Mouse (Mus musculus) MEL (cell line): ENCODE measurements around the gene Strbp. TPM values are rescaled to one million over a fixed set of nuclear protein-coding genes. Genes with fewer than 3 reads are reported as not detected.
A peak's percentile ranks its signal among the peaks of the same experiment; 100 is the strongest.

Source experiments
- DNase-seq: peaks from one replicate; pipeline ENCODE4 v3.0.0; 2011; ENCODE audit warnings: low read depth, low spot score
- H3K27ac ChIP-seq: 2 replicates; pipeline ENCODE4 v1.5.1; 2012; ENCODE audit warnings: low read depth, mild to moderate bottlenecking, control low read depth, low read length, moderate library complexity; ENCODE audit not compliant: control insufficient read depth
- H3K27me3 ChIP-seq, 2 experiments: fragments of 150-350 bp in 1 of 2; sonication (generic) in 1 of 2; 2 replicates each; pipeline ENCODE4 v1.6.1; 2012; ENCODE audit warnings: low read length in 2 of 2, mild to moderate bottlenecking in 2 of 2, improper control_type of control experiment in 1 of 2, moderate library complexity in 1 of 2; ENCODE audit not compliant: insufficient read depth in 2 of 2, control insufficient read depth in 1 of 2
- H3K36me3 ChIP-seq, 2 experiments: 2 replicates each; pipeline ENCODE4 v1.6.1; 2012 to 2014; ENCODE audit warnings: low read length in 2 of 2, improper control_type of control experiment in 1 of 2, inconsistent platforms in 1 of 2, mild to moderate bottlenecking in 1 of 2; ENCODE audit not compliant: insufficient read depth in 2 of 2, control insufficient read depth in 1 of 2
- H3K4me1 ChIP-seq, 2 experiments: fragments of 150-350 bp in 1 of 2; sonication (generic) in 1 of 2; 2 replicates each; pipeline ENCODE4 v1.6.1; 2012; ENCODE audit warnings: low read length in 2 of 2, improper control_type of control experiment in 1 of 2, mild to moderate bottlenecking in 1 of 2; ENCODE audit not compliant: insufficient read depth in 2 of 2, control insufficient read depth in 1 of 2
- H3K4me3 ChIP-seq, 2 experiments: fragments of 150-350 bp in 1 of 2; sonication (generic) in 1 of 2; 2 replicates each; pipeline ENCODE4 v1.5.1; 2012; ENCODE audit warnings: low read depth in 2 of 2, low read length in 2 of 2, mild to moderate bottlenecking in 2 of 2, moderate library complexity in 2 of 2, control low read depth in 1 of 2, improper control_type of control experiment in 1 of 2; ENCODE audit not compliant: control insufficient read depth in 1 of 2, insufficient read depth in 1 of 2
- H3K79me2 ChIP-seq: 2 replicates; pipeline ENCODE4 v1.6.1; 2012; ENCODE audit warnings: mild to moderate bottlenecking, low read length, moderate library complexity; ENCODE audit not compliant: control insufficient read depth, poor library complexity, insufficient read depth
- H3K9ac ChIP-seq: 2 replicates; pipeline ENCODE4 v1.6.1; 2012; ENCODE audit warnings: low read depth, mild to moderate bottlenecking, control low read depth, low read length, moderate library complexity; ENCODE audit not compliant: control insufficient read depth, poor library complexity, severe bottlenecking
- H3K9me3 ChIP-seq: fragments of 150-350 bp; sonication (generic); replicated peaks from 2 replicates; pipeline ENCODE4 v1.6.1; 2012; ENCODE audit warnings: mild to moderate bottlenecking, low read length, improper control_type of control experiment, moderate library complexity; ENCODE audit not compliant: insufficient read depth
- BHLHE40 ChIP-seq: IDR thresholded peaks from 2 replicates; pipeline ENCODE4 v1.6.1; 2012; ENCODE audit warnings: low read depth, mild to moderate bottlenecking, inconsistent platforms, low read length, improper control_type of control experiment, borderline replicate concordance
- CHD1 ChIP-seq: IDR thresholded peaks from 2 replicates; pipeline ENCODE4 v1.6.1; 2012; ENCODE audit warnings: low read depth, mild to moderate bottlenecking, inconsistent platforms, low read length, improper control_type of control experiment
- CHD2 ChIP-seq: IDR thresholded peaks from 2 replicates; pipeline ENCODE4 v1.6.1; 2011; ENCODE audit warnings: low read length, improper control_type of control experiment
- CTCF ChIP-seq, 3 experiments: IDR thresholded peaks in 2 of 3; conservative IDR thresholded peaks in 1 of 3; 2 replicates each; pipeline ENCODE4 v1.5.1; 2011 to 2012; ENCODE audit warnings: low read length in 3 of 3, low read depth in 2 of 3, mild to moderate bottlenecking in 2 of 3, improper control_type of control experiment in 1 of 3, inconsistent platforms in 1 of 3, mixed read lengths in 1 of 3, moderate library complexity in 1 of 3; ENCODE audit not compliant: control insufficient read depth in 1 of 3, insufficient read depth in 1 of 3, poor library complexity in 1 of 3, severe bottlenecking in 1 of 3
- E2F4 ChIP-seq: IDR thresholded peaks from 2 replicates; pipeline ENCODE4 v1.6.1; 2011; ENCODE audit warnings: low read depth, low read length, improper control_type of control experiment, borderline replicate concordance
- ELF1 ChIP-seq: IDR thresholded peaks from 2 replicates; pipeline ENCODE4 v1.6.1; 2014; ENCODE audit warnings: low read depth, mild to moderate bottlenecking, inconsistent platforms, low read length, improper control_type of control experiment, moderate library complexity
- EP300 ChIP-seq, 2 experiments: IDR thresholded peaks; 2 replicates each; pipeline ENCODE4 v1.6.1; 2011; ENCODE audit warnings: improper control_type of control experiment in 2 of 2, low read length in 2 of 2, low read depth in 1 of 2, mild to moderate bottlenecking in 1 of 2
- ETS1 ChIP-seq: IDR thresholded peaks from 2 replicates; pipeline ENCODE4 v1.6.1; 2012; ENCODE audit warnings: low read depth, mild to moderate bottlenecking, inconsistent platforms, low read length, improper control_type of control experiment, moderate library complexity
- GABPA ChIP-seq: IDR thresholded peaks from 2 replicates; pipeline ENCODE4 v1.6.1; 2012; ENCODE audit warnings: low read depth, mild to moderate bottlenecking, inconsistent platforms, low read length, improper control_type of control experiment, moderate library complexity
- GATA1 ChIP-seq: IDR thresholded peaks from 2 replicates; pipeline ENCODE4 v1.6.1; 2011; ENCODE audit warnings: low read depth, low read length, improper control_type of control experiment
- HCFC1 ChIP-seq: IDR thresholded peaks from 2 replicates; pipeline ENCODE4 v1.6.1; 2012; ENCODE audit warnings: low read depth, mild to moderate bottlenecking, inconsistent platforms, low read length, improper control_type of control experiment, moderate library complexity
- JUND ChIP-seq: IDR thresholded peaks from 2 replicates; pipeline ENCODE4 v1.6.1; 2011; ENCODE audit warnings: low read depth, mild to moderate bottlenecking, improper control_type of control experiment, low read length
- KAT2A ChIP-seq: conservative IDR thresholded peaks from 2 replicates; pipeline ENCODE4 v1.6.1; 2012; ENCODE audit warnings: low read depth, low read length, improper control_type of control experiment, inconsistent platforms
- MAFK ChIP-seq: IDR thresholded peaks from 2 replicates; pipeline ENCODE4 v1.6.1; 2011; ENCODE audit warnings: low read depth, mild to moderate bottlenecking, low read length, improper control_type of control experiment, borderline replicate concordance
- MAX ChIP-seq: IDR thresholded peaks from 2 replicates; pipeline ENCODE4 v1.6.1; 2011; ENCODE audit warnings: low read length, improper control_type of control experiment
- MAZ ChIP-seq: IDR thresholded peaks from 2 replicates; pipeline ENCODE4 v1.6.1; 2012; ENCODE audit warnings: low read depth, mild to moderate bottlenecking, inconsistent platforms, low read length, improper control_type of control experiment
- MEF2A ChIP-seq: IDR thresholded peaks from 2 replicates; pipeline ENCODE4 v1.6.1; 2014; ENCODE audit warnings: low read depth, mild to moderate bottlenecking, inconsistent platforms, low read length, improper control_type of control experiment; ENCODE audit not compliant: poor library complexity, insufficient replicate concordance, severe bottlenecking; ENCODE audit errors: extremely low read depth
- MXI1 ChIP-seq: IDR thresholded peaks from 2 replicates; pipeline ENCODE4 v1.6.1; 2011; ENCODE audit warnings: mild to moderate bottlenecking, low read depth, low read length, improper control_type of control experiment
- MYB ChIP-seq: IDR thresholded peaks from 2 replicates; pipeline ENCODE4 v1.6.1; 2011; ENCODE audit warnings: mild to moderate bottlenecking, low read depth, low read length, improper control_type of control experiment
- MYC ChIP-seq: IDR thresholded peaks from 2 replicates; pipeline ENCODE4 v1.6.1; 2011; ENCODE audit warnings: low read depth, mild to moderate bottlenecking, low read length, improper control_type of control experiment, moderate library complexity
- NELFE ChIP-seq: IDR thresholded peaks from 2 replicates; pipeline ENCODE4 v1.6.1; 2011; ENCODE audit warnings: low read depth, low read length, improper control_type of control experiment
- NRF1 ChIP-seq: IDR thresholded peaks from 2 replicates; pipeline ENCODE4 v1.6.1; 2014; ENCODE audit warnings: low read depth, mild to moderate bottlenecking, inconsistent platforms, low read length, improper control_type of control experiment, moderate library complexity; ENCODE audit not compliant: poor library complexity, insufficient read depth, severe bottlenecking
- POLR2A ChIP-seq, 2 experiments: IDR thresholded peaks; 2 replicates each; pipeline ENCODE4 v1.6.1; 2011 to 2012; ENCODE audit warnings: low read length in 2 of 2, mild to moderate bottlenecking in 2 of 2, control low read depth in 1 of 2, improper control_type of control experiment in 1 of 2, low read depth in 1 of 2, moderate library complexity in 1 of 2; ENCODE audit not compliant: control insufficient read depth in 1 of 2, insufficient read depth in 1 of 2, poor library complexity in 1 of 2
- POLR2AphosphoS2 ChIP-seq: IDR thresholded peaks from 2 replicates; pipeline ENCODE4 v1.6.1; 2011; ENCODE audit warnings: low read length, improper control_type of control experiment
- POLR2AphosphoS5 ChIP-seq: IDR thresholded peaks from 2 replicates; pipeline ENCODE4 v1.6.1; 2012; ENCODE audit warnings: low read depth, borderline replicate concordance, mild to moderate bottlenecking, inconsistent platforms, low read length, moderate library complexity, mixed read lengths
- RAD21 ChIP-seq: IDR thresholded peaks from 2 replicates; pipeline ENCODE4 v1.6.1; 2011; ENCODE audit warnings: mild to moderate bottlenecking, low read depth, low read length, improper control_type of control experiment
- RCOR1 ChIP-seq: IDR thresholded peaks from 2 replicates; pipeline ENCODE4 v1.6.1; 2012; ENCODE audit warnings: low read depth, mild to moderate bottlenecking, inconsistent platforms, low read length, improper control_type of control experiment
- SIN3A ChIP-seq: IDR thresholded peaks from 2 replicates; pipeline ENCODE4 v1.6.1; 2012; ENCODE audit warnings: low read length, improper control_type of control experiment, inconsistent platforms
- SMC3 ChIP-seq: IDR thresholded peaks from 2 replicates; pipeline ENCODE4 v1.6.1; 2011; ENCODE audit warnings: low read depth, low read length, improper control_type of control experiment
- TAL1 ChIP-seq: IDR thresholded peaks from 2 replicates; pipeline ENCODE4 v1.6.1; 2012; ENCODE audit warnings: mild to moderate bottlenecking, inconsistent platforms, low read length, moderate library complexity, mixed read lengths
- TBP ChIP-seq: IDR thresholded peaks from 2 replicates; pipeline ENCODE4 v1.8.0; 2011; ENCODE audit warnings: low read depth, low read length, improper control_type of control experiment
- TCF12 ChIP-seq: IDR thresholded peaks from 2 replicates; pipeline ENCODE4 v1.6.1; 2014; ENCODE audit warnings: low read depth, mild to moderate bottlenecking, inconsistent platforms, low read length, improper control_type of control experiment, moderate library complexity
- UBTF ChIP-seq: IDR thresholded peaks from 2 replicates; pipeline ENCODE4 v1.6.1; 2012; ENCODE audit warnings: low read depth, mild to moderate bottlenecking, inconsistent platforms, low read length, improper control_type of control experiment, moderate library complexity, borderline replicate concordance; ENCODE audit not compliant: insufficient read depth
- USF1 ChIP-seq: IDR thresholded peaks from 2 replicates; pipeline ENCODE4 v1.6.1; 2014; ENCODE audit warnings: low read depth, mild to moderate bottlenecking, inconsistent platforms, low read length, improper control_type of control experiment, moderate library complexity
- USF2 ChIP-seq, 2 experiments: IDR thresholded peaks; 2 replicates each; pipeline ENCODE4 v1.6.1; 2011 to 2012; ENCODE audit warnings: improper control_type of control experiment in 2 of 2, low read length in 2 of 2, borderline replicate concordance in 1 of 2, inconsistent platforms in 1 of 2, low read depth in 1 of 2, mild to moderate bottlenecking in 1 of 2; ENCODE audit not compliant: insufficient read depth in 1 of 2
- ZC3H11A ChIP-seq: IDR thresholded peaks from 2 replicates; pipeline ENCODE4 v1.6.1; 2012; ENCODE audit warnings: low read depth, mild to moderate bottlenecking, inconsistent platforms, low read length, improper control_type of control experiment
- ZKSCAN1 ChIP-seq: IDR thresholded peaks from 2 replicates; pipeline ENCODE4 v1.6.1; 2012; ENCODE audit warnings: low read depth, mild to moderate bottlenecking, inconsistent platforms, low read length, improper control_type of control experiment, moderate library complexity
- ZNF384 ChIP-seq: IDR thresholded peaks from 2 replicates; pipeline ENCODE4 v1.6.1; 2012; ENCODE audit warnings: low read depth, mild to moderate bottlenecking, inconsistent platforms, low read length, improper control_type of control experiment
- polyA plus RNA-seq, 2 experiments: library from polyadenylated mRNA; stranded (reverse) in 1 of 2; unstranded in 1 of 2; fragments of >175 nt in 1 of 2; fragments of >200 nt in 1 of 2; gene quantifications; 2 replicates each; pipeline versions ENCODE4 v1.2.1 to v1.2.4; 2012; ENCODE audit warnings: low replicate concordance in 2 of 2, low read depth in 1 of 2; ENCODE audit not compliant: insufficient read length in 2 of 2, insufficient read depth in 1 of 2, missing spikeins in 1 of 2
- total RNA-seq: library from RNA; depleted of rRNA; stranded (reverse); fragments of 300-350 nt; gene quantifications from 2 replicates; pipeline ENCODE4 v1.2.3, GENCODE M21; 2012

The Strbp gene
- total and polyA plus RNA-seq, 3 experiments: 30.6 to 123 (median 59.8) TPM

DNA sequence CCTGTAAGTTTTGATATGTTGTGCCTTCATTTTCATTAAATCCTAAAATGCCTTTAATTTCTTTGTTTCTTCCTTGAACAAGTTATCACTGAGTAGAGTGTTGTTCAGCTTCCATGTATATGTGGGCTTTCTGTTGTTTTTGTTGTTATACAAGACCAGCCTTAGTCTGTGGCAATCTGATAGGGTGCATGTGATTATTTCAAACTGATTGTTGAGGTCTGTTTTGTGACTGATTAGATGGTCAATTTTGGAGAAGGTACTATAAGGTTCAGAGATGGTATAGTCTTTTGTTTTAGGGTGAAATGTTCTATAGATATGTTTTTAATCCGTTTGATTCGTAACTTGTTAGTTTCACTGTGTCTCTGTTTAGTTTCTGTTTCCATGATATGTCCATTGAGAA is 223.6 kb downstream of the Strbp start:
- H3K9ac ChIP-seq: no peak overlapping the region
- H3K4me3 ChIP-seq: no peak overlapping the region
- peaks cover 3 to 25% of the 10 kb centered on the region in 2 experiments; a peak in 3 of 4 replicates for H3K36me3 ChIP-seq
- no peaks in the 10 kb centered on the region for H3K9me3 ChIP-seq
- DNase-seq: peak; percentile 17
- H3K79me2 ChIP-seq: no peaks in the 10 kb centered on the region
- peak overlapping the region; percentile 42 for H3K27ac ChIP-seq
- peaks cover 5 to 9% of the 10 kb centered on the region in 2 experiments for H3K4me1 ChIP-seq
- no peaks in the 10 kb centered on the region for H3K27me3 ChIP-seq
- no peak for TF ChIP-seq CTCF (IDR thresholded peaks at IDR 0.05 in 2 of 3, conservative IDR thresholded peaks at IDR 0.05 in 1 of 3; ENCODE audit: control insufficient read depth in 1 of 3, insufficient read depth in 1 of 3, low read depth in 2 of 3, low read length in 3 of 3, poor library complexity in 1 of 3, severe bottlenecking in 1 of 3)
- no peak for TF ChIP-seq MYB
- TF ChIP-seq ZKSCAN1: no peak
- no peak for TF ChIP-seq NRF1
- TF ChIP-seq GATA1: peak; percentile 64
- no peak for TF ChIP-seq POLR2AphosphoS2
- TF ChIP-seq NELFE: no peak
- TF ChIP-seq MAFK: no peak
- no peak for TF ChIP-seq MYC
- no peak for TF ChIP-seq TBP
- TF ChIP-seq EP300 (IDR thresholded peaks at IDR 0.05; ENCODE audit: low read depth in 1 of 2, low read length in 2 of 2): peak; percentile 31 to 68; a peak in 3 of 4 replicates
- no peak for TF ChIP-seq E2F4
- no peak for TF ChIP-seq MAZ
- no peak for TF ChIP-seq ZNF384
- no peak for TF ChIP-seq ELF1
- no peak for TF ChIP-seq JUND
- TF ChIP-seq ETS1: no peak
- TF ChIP-seq CHD2: no peak
- TF ChIP-seq UBTF: no peak
- no peak for TF ChIP-seq MXI1
- no peak for TF ChIP-seq MEF2A
- TF ChIP-seq TAL1: 0 out of 2 replicates have a peak, but pooled peaks have one; percentile 29
- no peak for TF ChIP-seq RCOR1
- TF ChIP-seq USF1: no peak
- TF ChIP-seq SIN3A: 0 out of 2 replicates have a peak, but pooled peaks have one; percentile 46
- TF ChIP-seq USF2 (IDR thresholded peaks at IDR 0.05; ENCODE audit: borderline replicate concordance in 1 of 2, insufficient read depth in 1 of 2, low read depth in 1 of 2, low read length in 2 of 2): no peak
- no peak for TF ChIP-seq HCFC1
- no peak for TF ChIP-seq MAX
- no peak for TF ChIP-seq CHD1
- no peak for TF ChIP-seq SMC3
- TF ChIP-seq RAD21: no peak
- no peak for TF ChIP-seq KAT2A
- no peak for TF ChIP-seq POLR2A (IDR thresholded peaks at IDR 0.05; ENCODE audit: control insufficient read depth in 1 of 2, insufficient read depth in 1 of 2, low read depth in 1 of 2, low read length in 2 of 2, poor library complexity in 1 of 2)
- no peak for TF ChIP-seq POLR2AphosphoS5
- no peak for TF ChIP-seq GABPA
- peak; percentile 26; the same call in 1 of the 2 replicates for TF ChIP-seq BHLHE40
- no peak for TF ChIP-seq ZC3H11A
- TF ChIP-seq TCF12: peak; percentile 68; the same call in 1 of the 2 replicates
